Mouse (Mus musculus) mouse trophoblast stem cell (cell line): ENCODE results near the gene Bloc1s6.

Experiments used
- in situ Hi-C, 2 experiments: fragments of 300-500 bp; cut with MseI, MboI; formaldehyde crosslinking; loops; 2 replicates in 1 of 2; 3 replicates in 1 of 2; pipeline ENCODE4 v1.15.1; 2025

Gene Bloc1s6

DNA sequence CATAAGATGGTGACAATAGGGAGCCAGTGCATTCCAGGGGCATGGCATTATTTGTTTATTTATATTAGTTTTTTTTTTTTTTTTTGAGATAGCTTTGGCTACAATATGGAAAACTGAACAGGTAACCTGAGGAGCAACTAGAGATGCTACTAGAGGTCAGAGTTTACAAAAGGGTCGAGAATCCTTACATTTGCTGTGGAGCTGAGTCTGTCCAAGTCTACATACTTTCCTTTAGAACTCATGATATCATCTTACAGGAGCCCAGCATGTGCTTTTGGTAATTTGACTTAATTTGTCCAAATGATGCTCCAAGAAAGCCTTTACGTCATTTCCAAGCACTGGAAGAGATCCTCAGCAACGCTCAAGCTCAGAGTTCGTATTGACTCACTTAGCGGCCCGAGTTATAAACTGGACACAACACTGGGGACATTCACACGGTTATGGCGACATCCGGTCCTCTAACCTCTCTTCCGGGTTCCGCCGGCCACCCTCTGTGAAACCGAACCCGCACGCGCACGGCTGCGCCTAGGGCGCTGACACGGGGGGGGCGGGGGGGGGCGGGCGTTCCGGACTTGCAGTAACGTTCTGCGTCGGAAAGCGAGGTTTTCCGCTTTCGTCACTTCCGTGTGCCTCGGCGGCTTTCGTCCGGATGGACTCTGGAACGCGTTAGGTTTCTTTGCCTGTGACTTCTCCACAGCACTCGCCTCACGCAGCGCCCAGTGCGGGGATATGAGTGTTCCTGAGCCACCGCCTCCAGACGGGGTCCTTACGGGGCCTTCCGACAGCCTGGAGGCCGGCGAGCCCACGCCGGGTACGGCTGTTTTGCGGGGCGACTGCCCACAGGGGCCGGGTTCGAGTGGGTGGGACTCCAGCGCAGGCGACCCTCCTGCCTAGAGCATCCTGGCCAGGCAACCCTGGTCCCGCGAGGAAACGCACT, at the start of gene Bloc1s6:
TSS of gene Bloc1s6 (plus strand) at position 610 of the 937 bp plus-strand sequence.
- in situ Hi-C loops = no loop called here

DNA sequence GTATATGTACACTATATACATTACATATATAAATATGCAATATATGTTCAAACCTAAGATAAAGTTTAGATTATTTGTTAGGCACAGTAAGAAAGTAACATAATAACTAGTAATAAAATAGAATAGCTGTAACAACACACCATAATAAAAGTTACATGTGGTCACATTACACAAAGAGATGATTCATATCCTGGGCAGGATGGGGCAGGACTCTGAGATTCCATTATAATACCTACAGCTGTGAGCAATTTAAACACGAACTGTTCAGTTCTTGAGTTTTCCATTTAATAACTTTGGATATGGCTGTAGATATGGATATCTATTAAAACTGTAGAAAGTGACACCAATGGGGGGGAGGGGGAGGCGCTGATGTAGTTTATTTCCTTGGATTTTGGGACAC, 40.8 kb upstream of the Bloc1s6 start:
- in situ Hi-C loops = no loop called here

DNA sequence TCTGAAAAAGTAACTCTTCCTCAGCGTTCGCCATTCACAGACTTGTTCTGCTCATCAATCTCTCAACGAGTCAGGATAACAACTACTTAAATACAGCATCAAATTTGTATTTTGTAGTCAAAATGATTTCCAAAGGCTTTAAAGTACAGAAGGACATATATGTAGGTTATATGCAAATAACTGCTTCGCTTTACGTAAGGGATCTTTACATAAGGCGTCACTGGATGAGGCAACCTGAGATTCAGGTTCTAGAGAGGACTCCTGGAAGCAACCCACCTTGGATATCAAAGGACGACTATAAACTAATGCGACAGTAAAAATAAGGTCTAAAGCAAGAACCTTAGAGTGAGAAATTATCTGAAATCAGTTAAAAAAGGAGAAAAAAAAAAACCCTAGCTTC, 37.3 kb upstream of the Bloc1s6 start:
- in situ Hi-C loops = no loop called here

DNA sequence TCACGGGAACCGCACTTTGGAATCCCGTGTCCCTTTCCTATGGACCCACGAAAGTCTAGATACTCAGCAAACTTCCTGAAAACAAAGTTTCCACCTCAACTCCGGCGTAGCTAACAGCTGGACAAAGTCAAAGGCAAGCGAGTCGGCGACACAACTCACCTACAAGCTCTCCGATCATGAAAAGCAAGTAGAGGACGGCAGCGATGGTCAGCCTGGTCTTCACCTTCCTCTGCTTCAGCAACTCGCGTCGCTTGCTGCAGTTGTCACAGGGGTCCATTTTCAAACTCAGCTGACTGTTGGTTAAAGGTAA, 36.5 kb upstream of the Bloc1s6 start:
- in situ Hi-C loops = no loop called here

DNA sequence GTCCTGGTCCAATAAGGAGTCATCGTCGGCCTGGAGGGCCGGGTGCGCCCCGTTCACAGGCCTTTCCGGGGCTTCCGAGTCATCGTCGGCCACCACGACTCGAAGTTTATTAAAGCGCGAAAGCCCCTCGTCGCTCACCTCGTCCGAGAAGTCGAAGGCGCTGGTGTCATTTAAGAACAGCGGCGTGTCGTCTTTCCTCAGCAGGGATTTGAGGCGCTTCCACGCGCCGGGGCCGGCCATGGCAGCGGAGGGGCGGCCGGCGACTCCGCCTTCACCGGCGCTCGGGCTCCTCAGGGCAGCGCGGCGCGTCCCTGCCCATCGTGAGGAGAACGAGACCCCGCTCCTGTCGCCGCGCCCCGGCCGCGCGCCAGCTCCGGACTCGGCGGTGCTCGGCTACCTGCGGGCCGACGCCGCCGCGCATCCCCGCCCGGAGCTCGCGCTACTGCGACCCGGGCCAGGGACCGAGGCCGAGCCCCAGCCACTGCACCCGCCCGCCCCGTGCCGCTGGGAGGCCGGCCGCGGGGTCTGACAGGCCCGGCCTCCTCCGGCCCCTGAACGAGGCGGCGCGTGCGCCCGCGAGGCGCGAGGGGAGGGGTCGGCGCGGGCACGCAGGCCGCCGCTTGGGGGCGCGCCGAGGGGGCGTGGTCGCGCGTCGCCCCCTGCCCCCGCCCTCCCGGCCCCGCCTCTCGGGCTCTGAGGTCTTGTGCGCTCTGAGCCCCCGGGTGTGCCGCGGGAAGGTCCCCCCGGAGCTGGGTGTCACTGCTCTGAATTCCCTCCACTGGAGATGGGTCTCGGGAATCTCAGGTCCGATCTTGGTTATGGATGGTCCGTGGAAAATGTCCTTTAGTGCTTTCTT, 35.9 kb upstream of the Bloc1s6 start, which contains the start of gene Slc30a4:
TSS of gene Slc30a4 (minus strand) at position 483 of the 856 bp plus-strand sequence.
- in situ Hi-C loops = no loop called here

DNA sequence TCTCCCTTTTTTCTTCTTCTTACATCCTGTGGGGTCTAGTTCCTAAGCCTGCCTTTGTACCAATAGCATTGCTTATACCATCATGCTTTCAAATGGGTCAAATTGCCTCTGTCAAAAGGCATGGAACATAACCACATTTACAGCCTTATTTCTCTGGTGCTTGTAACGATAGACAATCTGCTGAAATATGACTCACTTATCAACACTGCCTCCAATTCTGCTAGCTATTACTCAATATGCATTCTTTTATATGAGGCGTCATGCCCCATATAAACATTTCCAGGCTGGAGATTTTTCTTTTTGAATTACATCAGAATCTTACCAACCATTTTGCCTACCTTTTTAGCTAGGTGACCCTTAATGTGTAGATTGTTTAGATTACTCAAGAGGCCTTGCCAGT, 33.7 kb upstream of the Bloc1s6 start:
- in situ Hi-C loops = no loop called here

DNA sequence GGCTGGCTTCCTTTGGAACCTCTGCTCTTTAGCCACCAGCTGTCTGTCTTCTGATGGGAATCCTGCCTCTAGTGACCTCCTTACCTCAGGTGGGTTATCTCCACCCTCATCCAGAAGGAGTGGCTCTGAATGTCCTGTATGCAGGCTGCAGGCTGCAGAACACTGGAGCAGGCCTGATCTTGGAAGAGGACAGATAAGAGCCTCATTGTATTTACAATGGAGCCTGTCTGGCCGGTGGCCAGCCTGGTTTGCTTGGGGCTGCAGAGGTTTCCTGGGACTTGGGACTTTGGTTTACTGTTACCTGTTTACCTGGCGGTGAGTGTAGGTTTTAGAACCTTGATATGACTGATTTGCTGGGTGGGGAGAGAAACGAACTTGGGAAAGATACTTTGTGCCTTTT, 30.2 kb upstream of the Bloc1s6 start:
- in situ Hi-C loops = no loop called here

DNA sequence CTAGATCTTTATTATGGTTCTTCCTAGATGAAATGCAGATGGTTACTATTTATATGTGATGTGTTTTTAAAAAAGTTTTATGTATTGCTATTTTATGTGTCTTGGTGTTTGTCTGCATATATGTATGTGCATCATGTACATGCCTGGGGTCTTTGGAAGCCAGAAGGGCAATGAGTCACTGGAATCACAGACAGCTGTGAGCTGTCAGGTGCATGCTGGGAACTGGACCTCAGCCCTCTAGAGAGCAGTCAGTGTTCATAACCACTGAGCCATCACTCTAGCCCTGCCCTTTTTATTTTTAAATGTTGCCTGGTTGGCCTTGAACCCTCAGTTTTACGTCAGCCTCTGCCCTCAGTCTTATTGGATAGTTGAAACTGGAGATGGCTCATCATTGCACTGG, 29.1 kb upstream of the Bloc1s6 start:
- in situ Hi-C loops = no loop called here

DNA sequence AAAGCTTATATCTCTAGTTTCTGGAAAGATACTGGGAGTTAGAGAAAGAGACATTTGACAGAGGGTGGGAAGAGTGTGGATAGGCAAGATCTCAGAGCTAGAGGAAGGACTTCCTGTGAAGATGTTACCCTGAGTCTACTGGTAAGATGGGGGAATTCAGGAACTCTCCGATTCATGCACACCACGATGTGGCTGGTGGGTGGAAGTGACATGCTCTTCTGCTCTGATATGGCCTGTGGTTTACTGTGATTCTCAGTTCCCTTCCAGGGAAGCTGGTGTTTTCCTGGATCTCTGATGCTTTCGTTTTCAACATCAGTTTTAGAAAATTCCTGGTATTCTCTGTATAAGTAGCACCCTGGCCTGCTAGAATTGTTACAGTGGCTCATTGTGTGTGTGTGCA, 26.4 kb upstream of the Bloc1s6 start:
- in situ Hi-C loops = no loop called here

DNA sequence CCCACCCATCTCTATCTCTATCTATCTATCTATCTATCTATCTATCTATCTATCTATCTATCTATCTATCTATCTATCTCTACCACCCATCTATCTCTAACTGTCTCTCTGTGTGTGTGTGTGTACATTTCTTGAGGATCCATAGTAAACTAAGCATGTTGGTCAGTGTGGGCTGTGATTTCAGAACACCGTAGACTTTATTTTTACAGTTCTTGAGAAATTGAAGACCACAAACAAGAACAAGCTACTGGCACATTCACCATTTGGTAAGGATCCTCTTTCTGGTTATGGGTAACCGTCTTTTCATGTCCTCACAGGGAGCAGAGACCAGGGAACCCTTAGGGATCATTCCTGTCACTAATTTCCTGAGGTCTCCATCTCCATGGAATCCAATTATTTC, 25.5 kb upstream of the Bloc1s6 start:
- in situ Hi-C loops = no loop called here

DNA sequence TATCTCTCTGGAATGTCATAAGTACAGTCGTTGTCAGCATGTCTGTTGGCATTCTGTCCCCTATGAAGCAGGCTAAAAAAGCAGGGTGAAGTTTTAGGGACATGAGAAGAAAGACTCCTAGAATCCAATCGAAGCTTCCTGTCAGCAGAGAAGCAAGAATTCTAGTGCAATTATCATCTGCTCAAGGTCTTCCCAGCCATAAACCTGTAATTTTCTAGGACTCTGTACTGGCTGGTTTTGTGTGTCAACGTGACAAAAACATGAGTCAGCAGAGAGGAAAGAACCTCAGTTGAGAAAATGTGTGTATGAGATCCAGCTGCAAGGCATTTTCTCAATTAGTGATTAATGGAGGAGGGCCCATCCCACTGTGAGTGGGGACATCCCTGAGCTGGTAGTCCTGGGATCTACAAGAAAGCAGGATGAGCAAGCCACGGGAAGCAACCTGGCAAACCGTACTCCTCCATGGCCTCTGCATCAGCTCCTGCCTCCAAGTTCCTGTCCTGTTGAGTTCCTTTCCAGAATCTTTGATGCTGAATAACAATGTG, 23.1 kb upstream of the Bloc1s6 start:
- in situ Hi-C loops = no loop called here

DNA sequence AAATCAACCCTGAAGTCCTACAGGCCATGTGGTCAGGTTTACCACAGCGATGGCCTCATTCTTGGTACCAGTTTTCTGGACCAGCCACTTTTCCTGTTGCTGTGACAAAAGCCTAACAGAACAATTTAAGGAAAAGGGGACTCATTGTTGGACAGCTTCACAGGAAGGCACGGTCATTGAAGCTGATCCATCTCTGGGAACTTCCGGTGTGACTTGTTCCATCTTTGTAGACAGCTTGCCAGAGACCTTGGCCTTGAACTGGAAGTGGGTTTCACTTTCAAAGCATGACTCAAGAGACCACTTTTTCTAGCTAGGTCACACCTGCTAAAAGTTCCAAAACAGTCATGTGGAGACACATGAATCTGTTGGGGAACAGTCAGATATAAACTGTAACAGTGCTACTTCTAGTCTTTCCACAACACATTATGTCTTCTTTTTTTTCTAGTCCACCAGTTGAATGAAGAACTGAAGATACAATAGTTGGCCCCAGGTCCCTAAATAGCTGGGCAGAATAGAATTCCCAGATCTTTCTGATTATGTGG, 21.9 kb upstream of the Bloc1s6 start:
- in situ Hi-C loops = no loop called here

DNA sequence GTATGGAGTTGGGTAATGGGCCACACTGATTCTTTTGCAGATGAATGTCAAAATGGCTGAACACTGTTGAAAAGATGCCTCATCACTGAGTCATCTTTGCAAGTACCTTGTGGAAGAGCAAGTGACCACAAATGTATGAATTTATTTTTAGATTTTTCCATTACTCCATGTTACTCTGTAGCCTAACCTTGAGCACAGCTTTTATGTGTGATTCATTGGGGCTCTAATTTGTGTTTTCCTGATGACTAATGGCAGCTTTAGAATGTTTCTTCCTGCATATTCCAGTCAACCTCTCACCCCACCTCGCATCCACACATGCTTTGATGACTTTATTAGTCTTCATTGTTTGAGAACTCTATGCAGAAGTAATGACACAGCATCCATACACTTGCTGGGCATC, 19.1 kb upstream of the Bloc1s6 start:
- in situ Hi-C loops = no loop called here

DNA sequence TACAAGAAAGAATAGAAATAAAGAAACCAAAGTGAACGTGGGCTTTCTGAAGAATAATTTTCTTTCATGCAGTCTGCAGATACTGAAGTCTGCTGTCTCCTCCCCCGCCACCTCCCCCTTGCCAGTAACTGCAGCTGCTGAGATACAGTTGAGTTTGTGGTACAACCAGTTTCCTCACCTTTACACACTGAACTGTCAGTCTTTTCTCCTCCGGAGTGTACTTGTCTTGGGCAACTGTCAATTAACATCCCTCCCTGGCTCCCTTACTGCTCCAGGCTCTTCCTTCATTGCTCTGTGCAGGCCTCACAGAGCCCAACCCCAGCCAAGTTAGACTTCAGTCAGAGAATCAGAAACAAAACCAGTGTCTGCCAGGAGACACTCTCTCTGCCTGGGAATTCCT, 17.7 kb upstream of the Bloc1s6 start:
- in situ Hi-C loops = no loop called here

DNA sequence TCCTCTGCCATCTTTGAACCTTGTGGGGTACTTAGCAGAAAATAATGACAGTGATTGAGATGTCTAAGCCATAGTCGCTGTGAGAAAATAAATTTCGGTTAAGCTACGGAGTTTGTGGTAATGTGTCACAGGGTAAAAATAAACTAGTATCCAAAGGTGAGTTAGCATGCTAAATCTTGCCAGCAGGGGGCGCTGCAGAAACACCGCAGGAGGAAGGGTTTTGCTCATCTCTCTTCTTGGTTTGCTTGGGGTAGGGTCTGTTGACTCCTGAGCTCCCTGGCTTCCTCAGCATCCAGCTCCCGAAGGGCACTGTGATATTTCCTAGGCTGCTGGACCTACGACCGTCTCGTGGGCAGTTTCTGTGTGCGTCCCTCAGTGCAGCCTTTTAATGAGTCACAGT, 12.7 kb upstream of the Bloc1s6 start:
- in situ Hi-C loops = no loop called here

DNA sequence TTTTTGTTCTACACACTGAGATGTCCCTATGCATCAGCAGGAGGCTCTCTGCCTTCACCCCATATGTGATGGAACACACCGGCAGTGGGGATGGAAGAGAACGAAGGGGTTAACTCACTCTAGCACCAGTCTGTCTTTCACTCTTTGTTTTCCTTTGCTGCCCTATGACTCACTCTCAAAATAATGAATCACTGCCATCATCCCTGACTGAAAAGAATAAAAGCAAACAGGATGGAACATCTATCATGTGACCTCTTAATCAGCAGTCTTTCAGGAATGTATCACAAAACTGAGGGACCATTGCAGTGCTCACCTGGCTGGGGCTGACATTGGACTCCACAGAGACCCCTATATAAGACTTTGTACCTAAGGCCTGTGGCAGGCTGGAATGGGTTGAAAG, 6.8 kb upstream of the Bloc1s6 start:
- in situ Hi-C loops = no loop called here

DNA sequence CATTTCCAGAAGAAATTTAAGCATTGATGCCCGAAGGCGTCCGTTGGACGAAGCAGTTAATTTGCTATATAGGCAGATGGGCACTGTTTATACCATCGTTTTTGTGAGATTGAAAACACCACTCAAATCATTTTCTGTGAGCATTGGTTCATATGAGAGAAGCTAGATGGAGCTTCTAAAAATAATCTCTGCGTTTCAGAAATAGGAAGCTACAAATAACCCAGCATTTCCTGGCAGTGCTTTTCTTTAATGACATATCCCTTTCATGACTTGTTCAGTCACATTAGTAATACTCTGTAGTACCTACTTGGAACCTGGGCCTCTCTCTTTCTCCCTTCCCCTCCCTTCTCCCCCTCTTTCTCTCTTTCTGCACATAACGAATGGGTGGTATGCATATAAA, 720 bp downstream of the Bloc1s6 start:
- in situ Hi-C loops = no loop called here

DNA sequence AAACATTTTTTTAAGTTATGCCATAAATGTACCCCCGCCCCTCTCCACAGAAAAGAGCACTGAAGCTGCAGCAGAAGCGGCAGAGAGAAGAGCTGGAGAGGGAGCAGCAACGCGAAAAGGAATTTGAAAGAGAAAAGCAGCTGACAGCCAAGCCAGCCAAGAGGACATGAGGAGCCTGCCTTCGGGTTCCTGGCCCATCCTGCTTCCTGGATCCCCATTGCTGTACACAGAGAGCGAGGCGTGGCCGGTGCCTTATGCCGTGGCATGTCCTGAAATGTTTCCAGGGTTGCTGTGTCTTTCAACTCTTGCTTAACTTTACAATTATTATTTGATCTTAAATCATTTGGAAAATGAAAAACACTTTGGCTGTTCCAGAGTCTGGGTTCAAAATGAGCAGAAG, 8.2 kb downstream of the Bloc1s6 start:
- in situ Hi-C loops = loop anchor here in 1 of 2 experiments (10.0 kb wide), 1 partner anchor 362 kb away; no protein-coding TSS in a partner anchor

DNA sequence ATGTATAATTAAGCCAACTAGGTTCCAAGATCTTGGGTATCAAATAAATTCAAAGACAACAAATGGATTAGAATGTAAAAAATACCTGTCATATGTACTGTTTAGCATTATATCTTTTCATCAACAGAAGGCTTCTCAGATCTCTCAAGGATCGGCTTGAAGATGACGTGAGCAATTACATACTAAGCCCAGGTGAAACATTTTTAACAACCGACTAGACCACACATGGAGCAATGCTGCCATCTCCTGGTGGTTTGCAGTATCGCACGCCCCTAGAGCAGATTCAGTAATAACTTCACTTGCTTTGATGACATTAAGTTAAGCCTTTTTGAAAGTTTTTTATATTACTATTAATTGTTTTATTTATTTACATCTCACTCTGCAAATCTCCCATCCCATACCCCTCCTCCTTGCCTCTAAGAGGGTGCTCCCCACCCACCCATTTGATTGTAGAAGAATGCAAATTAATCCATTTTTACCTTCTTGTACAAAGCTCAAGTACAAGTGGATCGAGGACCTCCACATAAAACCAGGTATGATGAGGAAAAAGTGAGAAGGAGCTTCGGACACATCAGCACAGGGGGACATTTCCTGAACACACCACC, 15.5 kb downstream of the Bloc1s6 start:
- in situ Hi-C loops = loop anchor here (10.0 kb wide), 1 partner anchor 119 kb away; the partner anchor contains the start of gene AA467197 (in 2 of the 2)

DNA sequence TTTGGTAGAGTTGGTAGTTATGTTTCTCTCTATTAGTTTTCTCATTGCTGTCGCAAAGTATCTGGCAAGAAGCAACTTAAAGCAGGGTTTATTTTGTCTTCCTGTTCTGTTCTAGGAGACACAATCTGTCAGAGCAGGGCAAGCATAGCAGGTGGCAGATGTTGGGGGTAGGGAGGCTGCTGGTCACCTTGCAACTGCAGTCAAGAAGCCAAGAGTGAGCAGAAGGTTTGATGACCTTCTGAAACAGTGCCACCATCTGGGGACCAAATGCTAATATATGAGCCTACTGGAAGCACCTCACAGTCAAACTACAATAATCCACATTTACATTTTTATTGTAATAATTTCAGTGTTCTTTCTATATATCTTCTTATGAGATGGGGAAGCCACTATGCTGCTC, 21.5 kb downstream of the Bloc1s6 start:
- in situ Hi-C loops = loop anchor here (10.0 kb wide), 1 partner anchor 125 kb away; the partner anchor contains the start of gene AA467197 (in 2 of the 2)

DNA sequence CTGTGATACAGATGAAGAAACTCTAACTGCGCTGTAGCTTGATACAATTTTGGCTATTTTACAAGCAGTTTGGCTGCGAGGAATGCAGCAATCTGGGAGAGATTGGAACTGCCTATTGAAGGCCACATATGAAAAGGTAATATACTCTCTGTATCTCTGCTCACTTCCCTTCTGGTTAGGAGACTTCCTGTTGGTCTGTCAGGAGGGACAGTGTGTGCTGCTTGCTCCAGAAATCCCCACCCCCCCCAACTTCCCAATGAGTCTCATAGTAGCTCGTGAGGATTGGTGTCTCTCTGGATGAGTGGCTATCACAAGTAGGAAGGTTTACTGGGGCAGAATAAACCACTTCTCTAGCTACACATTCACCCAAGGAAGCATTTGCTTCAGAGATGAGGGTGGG, 24.7 kb downstream of the Bloc1s6 start:
- in situ Hi-C loops = no loop called here

DNA sequence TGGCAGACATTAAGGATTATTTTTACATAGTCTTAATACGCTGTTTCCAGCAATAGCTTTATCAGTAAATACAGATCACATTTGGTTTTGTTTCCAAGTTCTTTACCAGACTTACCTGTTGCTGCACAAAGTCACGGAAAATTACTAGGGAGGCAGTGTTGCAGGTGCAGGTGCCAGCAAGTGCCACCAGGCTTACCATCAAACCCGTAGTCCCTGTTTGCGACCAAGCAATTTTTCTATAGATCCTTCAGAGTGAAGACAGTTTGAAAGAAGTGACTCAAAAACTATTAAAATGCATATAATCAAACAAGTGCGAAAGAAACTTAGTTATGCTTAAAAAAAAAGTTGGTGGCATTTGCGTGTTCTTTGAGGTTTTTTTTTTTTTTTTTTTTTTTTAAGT, 26.2 kb downstream of the Bloc1s6 start:
- in situ Hi-C loops = no loop called here
